Mouse (Mus musculus): Measurements from ENCODE around the gene Frat2. TPM values are rescaled to one million over a fixed set of nuclear protein-coding genes. Genes with fewer than 3 reads are reported as not detected.

Gene Frat2
- polyA plus RNA-seq, 1 experiment, result 10.0 TPM

DNA sequence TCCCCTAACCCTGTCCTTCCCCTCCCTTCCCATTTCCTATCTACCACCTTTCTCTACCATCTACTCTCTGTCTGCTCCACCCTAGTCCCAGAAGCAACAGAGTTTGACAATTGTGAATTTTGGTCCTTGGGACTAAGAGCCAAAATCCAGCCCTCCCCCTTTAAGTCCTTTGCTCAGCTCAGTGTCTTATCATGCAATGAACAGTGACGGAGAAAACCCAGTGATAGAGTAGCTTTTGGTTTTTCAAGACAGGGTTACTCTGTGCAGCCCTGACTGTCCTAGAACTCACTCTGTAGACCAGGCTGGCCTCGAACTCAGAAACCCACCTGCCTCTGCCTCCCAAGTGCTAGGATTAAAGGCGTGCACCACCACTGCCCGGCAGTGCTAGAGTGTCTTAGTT lies 34.6 kb downstream of the Frat2 start:
- TF ChIP-seq EP300 (IDR thresholded peaks at IDR 0.05; ENCODE audit: insufficient read depth, low read depth, low read length) (no peak), CTCF (IDR thresholded peaks at IDR 0.05; ENCODE audit: low read depth, low read length) (no peak), POLR2A (IDR thresholded peaks at IDR 0.05; ENCODE audit: insufficient read depth, low read length) (no peak)
- Histone ChIP-seq H3K27ac (ENCODE audit: insufficient read depth, low read length) (no peak overlapping the region), H3K27me3 (ENCODE audit: control insufficient read depth, insufficient read depth, low read length, poor library complexity, severe bottlenecking) (no peaks in the 10 kb centered on the region), H3K4me3 (ENCODE audit: low read depth, low read length) (no peak overlapping the region), H3K9ac (ENCODE audit: low read depth, poor library complexity, severe bottlenecking) (no peak overlapping the region), H3K4me1 (ENCODE audit: control insufficient read depth, insufficient read depth, low read length) (no peaks in the 10 kb centered on the region), H3K9me3 (replicated peaks; ENCODE audit: control insufficient read depth, insufficient read depth, low read length, poor library complexity, severe bottlenecking) (no peaks in the 10 kb centered on the region), H3K36me3 (ENCODE audit: control insufficient read depth, insufficient read depth, low read length, poor library complexity, severe bottlenecking) (no peaks in the 10 kb centered on the region)

DNA sequence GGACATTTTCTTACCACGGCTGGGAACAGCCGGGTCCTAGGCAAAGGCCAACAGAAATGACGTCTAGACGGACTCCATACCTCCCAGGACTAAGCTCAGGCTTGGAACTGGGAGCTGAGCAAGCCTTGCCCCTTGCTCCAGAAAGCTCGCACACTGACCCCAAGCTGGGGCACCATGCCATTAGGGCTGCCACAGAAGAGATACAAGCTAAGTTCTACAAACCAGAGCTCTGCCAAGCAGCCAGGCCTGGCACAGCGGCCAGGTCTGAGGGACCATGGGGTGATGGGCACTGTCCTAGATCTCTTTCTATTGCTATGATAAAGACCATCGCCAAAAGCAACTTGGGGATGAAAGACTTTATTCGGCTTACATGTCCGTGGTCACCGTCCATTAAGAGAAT lies 35.4 kb downstream of the Frat2 start:
- Histone ChIP-seq H3K27me3 (ENCODE audit: control insufficient read depth, insufficient read depth, low read length, poor library complexity, severe bottlenecking) (no peaks in the 10 kb centered on the region), H3K4me1 (ENCODE audit: control insufficient read depth, insufficient read depth, low read length) (no peaks in the 10 kb centered on the region), H3K36me3 (ENCODE audit: control insufficient read depth, insufficient read depth, low read length, poor library complexity, severe bottlenecking) (no peaks in the 10 kb centered on the region), H3K27ac (ENCODE audit: insufficient read depth, low read length) (no peak overlapping the region), H3K9me3 (replicated peaks; ENCODE audit: control insufficient read depth, insufficient read depth, low read length, poor library complexity, severe bottlenecking) (no peaks in the 10 kb centered on the region), H3K9ac (ENCODE audit: low read depth, poor library complexity, severe bottlenecking) (no peak overlapping the region), H3K4me3 (ENCODE audit: low read depth, low read length) (no peak overlapping the region)
- no peak for TF ChIP-seq POLR2A (IDR thresholded peaks at IDR 0.05; ENCODE audit: insufficient read depth, low read length)
- TF ChIP-seq EP300 (IDR thresholded peaks at IDR 0.05; ENCODE audit: insufficient read depth, low read depth, low read length), result no peak
- TF ChIP-seq CTCF (IDR thresholded peaks at IDR 0.05; ENCODE audit: low read depth, low read length), result no peak

DNA sequence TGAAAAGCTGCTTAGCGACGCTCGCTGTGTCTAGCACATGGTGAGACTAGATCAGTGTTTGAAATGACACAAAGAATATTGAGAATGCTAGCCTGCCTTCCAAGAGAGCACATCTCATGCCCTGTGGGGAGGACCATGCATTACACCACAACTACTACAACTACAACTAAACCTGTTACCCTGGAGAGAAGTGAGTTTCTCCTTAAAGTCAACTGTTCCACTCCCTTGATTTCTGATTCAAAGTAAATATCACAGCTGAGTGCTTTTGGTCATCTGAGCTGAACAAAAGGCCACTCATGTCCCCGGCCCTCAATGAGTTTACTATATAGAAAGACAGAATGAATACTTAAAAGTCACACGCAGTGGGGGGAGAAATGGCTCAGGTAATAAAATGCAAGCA lies 37.9 kb downstream of the Frat2 start:
- Histone ChIP-seq H3K27ac (ENCODE audit: insufficient read depth, low read length) (no peak overlapping the region), H3K9ac (ENCODE audit: low read depth, poor library complexity, severe bottlenecking) (no peak overlapping the region), H3K4me3 (ENCODE audit: low read depth, low read length) (no peak overlapping the region), H3K36me3 (ENCODE audit: control insufficient read depth, insufficient read depth, low read length, poor library complexity, severe bottlenecking) (no peaks in the 10 kb centered on the region), H3K27me3 (ENCODE audit: control insufficient read depth, insufficient read depth, low read length, poor library complexity, severe bottlenecking) (no peaks in the 10 kb centered on the region), H3K9me3 (replicated peaks; ENCODE audit: control insufficient read depth, insufficient read depth, low read length, poor library complexity, severe bottlenecking) (no peaks in the 10 kb centered on the region), H3K4me1 (ENCODE audit: control insufficient read depth, insufficient read depth, low read length) (no peaks in the 10 kb centered on the region)
- no peak for TF ChIP-seq CTCF (IDR thresholded peaks at IDR 0.05; ENCODE audit: low read depth, low read length)
- TF ChIP-seq POLR2A (IDR thresholded peaks at IDR 0.05; ENCODE audit: insufficient read depth, low read length), result no peak
- TF ChIP-seq EP300 (IDR thresholded peaks at IDR 0.05; ENCODE audit: insufficient read depth, low read depth, low read length), result no peak

DNA sequence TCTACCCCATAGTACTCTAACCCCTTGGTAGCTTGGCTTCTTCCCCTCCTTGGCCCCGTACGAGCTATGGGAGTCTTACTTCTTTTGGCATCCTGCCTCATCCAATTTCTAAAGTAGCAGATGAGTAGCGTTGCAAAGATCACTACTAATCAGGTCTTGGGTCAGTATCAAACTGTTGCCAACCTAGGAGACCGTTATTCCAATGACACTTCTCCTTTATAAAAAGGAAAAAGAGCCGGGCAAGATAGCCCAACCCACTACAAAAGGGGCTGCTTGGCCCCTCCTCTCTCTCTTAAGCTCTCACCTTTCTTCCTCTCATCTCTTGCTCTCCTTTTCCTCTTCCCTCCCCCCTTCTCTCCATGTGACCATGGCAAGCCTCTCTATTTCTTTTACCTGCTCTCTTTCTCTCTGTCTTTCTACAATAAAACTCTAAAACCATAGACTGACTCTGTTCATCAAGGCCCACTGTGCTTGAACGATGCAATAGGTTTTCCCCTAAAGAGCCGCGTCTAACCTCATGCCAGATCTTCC lies 39.8 kb downstream of the Frat2 start:
- TF ChIP-seq POLR2A (IDR thresholded peaks at IDR 0.05; ENCODE audit: insufficient read depth, low read length), result no peak
- TF ChIP-seq EP300 (IDR thresholded peaks at IDR 0.05; ENCODE audit: insufficient read depth, low read depth, low read length), result no peak
- no peak for TF ChIP-seq CTCF (IDR thresholded peaks at IDR 0.05; ENCODE audit: low read depth, low read length)
- no peaks in the 10 kb centered on the region for H3K27me3 ChIP-seq (ENCODE audit: control insufficient read depth, insufficient read depth, low read length, poor library complexity, severe bottlenecking)
- H3K4me1 ChIP-seq (ENCODE audit: control insufficient read depth, insufficient read depth, low read length), result no peaks in the 10 kb centered on the region
- H3K27ac ChIP-seq (ENCODE audit: insufficient read depth, low read length), result no peak overlapping the region
- H3K9ac ChIP-seq (ENCODE audit: low read depth, poor library complexity, severe bottlenecking), result no peak overlapping the region
- no peaks in the 10 kb centered on the region for H3K9me3 ChIP-seq (replicated peaks; ENCODE audit: control insufficient read depth, insufficient read depth, low read length, poor library complexity, severe bottlenecking)
- H3K36me3 ChIP-seq (ENCODE audit: control insufficient read depth, insufficient read depth, low read length, poor library complexity, severe bottlenecking), result no peaks in the 10 kb centered on the region
- H3K4me3 ChIP-seq (ENCODE audit: low read depth, low read length), result no peak overlapping the region

DNA sequence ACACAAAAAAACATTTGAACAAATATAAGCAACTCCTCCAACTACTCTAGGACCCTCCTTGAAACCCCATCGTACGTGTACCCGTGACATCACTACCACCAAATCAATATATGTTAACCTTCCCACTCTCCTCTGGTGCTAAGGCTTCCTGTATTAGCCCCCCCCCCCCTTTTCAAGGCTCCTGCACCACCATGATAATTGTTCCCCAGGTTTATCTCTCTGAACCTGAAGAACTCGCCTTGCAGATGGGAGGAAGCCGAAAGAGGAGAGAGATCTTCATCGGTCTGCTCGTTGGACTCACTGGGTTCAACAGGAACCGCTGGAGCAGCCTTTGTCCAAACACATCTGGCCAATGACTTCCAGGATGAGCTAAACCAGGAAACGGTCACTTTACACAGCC lies 40.4 kb downstream of the Frat2 start:
- H3K36me3 ChIP-seq (ENCODE audit: control insufficient read depth, insufficient read depth, low read length, poor library complexity, severe bottlenecking), result no peaks in the 10 kb centered on the region
- TF ChIP-seq EP300 (IDR thresholded peaks at IDR 0.05; ENCODE audit: insufficient read depth, low read depth, low read length) (no peak), CTCF (IDR thresholded peaks at IDR 0.05; ENCODE audit: low read depth, low read length) (no peak), POLR2A (IDR thresholded peaks at IDR 0.05; ENCODE audit: insufficient read depth, low read length) (no peak)
- H3K9me3 ChIP-seq (replicated peaks; ENCODE audit: control insufficient read depth, insufficient read depth, low read length, poor library complexity, severe bottlenecking), result no peaks in the 10 kb centered on the region
- no peak overlapping the region for H3K27ac ChIP-seq (ENCODE audit: insufficient read depth, low read length)
- no peaks in the 10 kb centered on the region for H3K4me1 ChIP-seq (ENCODE audit: control insufficient read depth, insufficient read depth, low read length)
- H3K9ac ChIP-seq (ENCODE audit: low read depth, poor library complexity, severe bottlenecking), result no peak overlapping the region
- H3K27me3 ChIP-seq (ENCODE audit: control insufficient read depth, insufficient read depth, low read length, poor library complexity, severe bottlenecking), result no peaks in the 10 kb centered on the region
- no peak overlapping the region for H3K4me3 ChIP-seq (ENCODE audit: low read depth, low read length)

DNA sequence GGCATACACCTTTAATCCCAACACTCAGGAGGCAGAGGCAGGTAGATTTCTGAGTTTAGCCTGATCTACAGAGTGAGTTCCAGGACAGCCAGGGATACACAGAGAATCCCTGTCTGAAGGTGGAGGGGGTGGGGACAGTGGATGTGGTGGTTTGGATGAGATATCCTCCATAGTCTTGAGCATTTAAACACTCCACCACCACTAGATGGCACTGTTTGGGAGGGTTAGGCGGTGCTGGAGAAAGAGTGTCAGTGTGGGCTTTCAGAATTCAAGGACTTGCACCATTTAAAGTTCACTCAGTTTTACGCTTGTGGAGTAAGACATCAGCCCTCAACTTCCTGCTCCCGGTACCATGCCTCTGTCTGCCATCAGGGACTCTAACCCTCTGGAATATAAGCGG lies 42.1 kb downstream of the Frat2 start:
- TF ChIP-seq EP300 (IDR thresholded peaks at IDR 0.05; ENCODE audit: insufficient read depth, low read depth, low read length), result no peak
- Histone ChIP-seq H3K36me3 (ENCODE audit: control insufficient read depth, insufficient read depth, low read length, poor library complexity, severe bottlenecking) (no peaks in the 10 kb centered on the region), H3K9me3 (replicated peaks; ENCODE audit: control insufficient read depth, insufficient read depth, low read length, poor library complexity, severe bottlenecking) (no peaks in the 10 kb centered on the region), H3K9ac (ENCODE audit: low read depth, poor library complexity, severe bottlenecking) (no peak overlapping the region), H3K27ac (ENCODE audit: insufficient read depth, low read length) (no peak overlapping the region), H3K27me3 (ENCODE audit: control insufficient read depth, insufficient read depth, low read length, poor library complexity, severe bottlenecking) (no peaks in the 10 kb centered on the region), H3K4me1 (ENCODE audit: control insufficient read depth, insufficient read depth, low read length) (no peaks in the 10 kb centered on the region), H3K4me3 (ENCODE audit: low read depth, low read length) (no peak overlapping the region)
